Mouse (Mus musculus): ENCODE results near the gene Specc1l.

DNA sequence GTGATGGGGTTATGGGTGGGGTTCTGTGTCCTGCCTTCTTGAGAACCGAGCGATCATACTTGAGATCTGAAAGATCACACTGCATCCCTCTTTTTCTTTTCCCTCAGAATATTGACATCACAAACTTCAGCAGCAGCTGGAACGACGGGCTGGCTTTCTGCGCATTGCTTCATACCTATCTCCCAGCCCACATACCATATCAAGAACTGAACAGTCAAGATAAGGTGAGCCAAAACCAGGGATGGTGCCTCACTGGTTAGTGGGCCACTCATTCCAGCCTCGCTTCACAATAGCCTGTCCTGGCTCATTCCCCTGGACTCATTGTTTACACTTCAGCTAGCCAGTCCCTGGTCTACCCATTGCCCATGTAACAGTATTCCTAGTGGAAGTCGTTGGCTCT is 95.3 kb downstream of the Specc1l start:
- TF ChIP-seq CTCF (IDR thresholded peaks at IDR 0.05), result no peak
- TF ChIP-seq EP300 (IDR thresholded peaks at IDR 0.05; ENCODE audit: insufficient read depth, low read depth, low read length), result no peak

Data from heart, adult 2 months (tissue).